Mouse (Mus musculus) left cerebral cortex, postnatal 10 days (tissue): ENCODE measurements around the gene Myo5a. TPM values are rescaled to one million over a fixed set of nuclear protein-coding genes. Genes with fewer than 3 reads are reported as not detected.

Source experiments
- DNase-seq, 2 experiments: peaks; one replicate each; pipeline ENCODE4 v3.0.0; 2021 to 2022; ENCODE audit warnings: low spot score in 2 of 2, mixed read lengths in 1 of 2; ENCODE audit errors: extremely low spot score in 1 of 2
- intact Hi-C: fragments of 180-260 bp; cut with DNase I; formaldehyde crosslinking; loops from one replicate; pipeline ENCODE4 v1.15.1; 2025
- total RNA-seq, 2 experiments: library from RNA; stranded (reverse); gene quantifications; 2 replicates each; pipeline ENCODE4 v1.2.3; 2021

The Myo5a gene
- total RNA-seq, 2 experiments from 2014 or later = 235 to 265 TPM

DNA sequence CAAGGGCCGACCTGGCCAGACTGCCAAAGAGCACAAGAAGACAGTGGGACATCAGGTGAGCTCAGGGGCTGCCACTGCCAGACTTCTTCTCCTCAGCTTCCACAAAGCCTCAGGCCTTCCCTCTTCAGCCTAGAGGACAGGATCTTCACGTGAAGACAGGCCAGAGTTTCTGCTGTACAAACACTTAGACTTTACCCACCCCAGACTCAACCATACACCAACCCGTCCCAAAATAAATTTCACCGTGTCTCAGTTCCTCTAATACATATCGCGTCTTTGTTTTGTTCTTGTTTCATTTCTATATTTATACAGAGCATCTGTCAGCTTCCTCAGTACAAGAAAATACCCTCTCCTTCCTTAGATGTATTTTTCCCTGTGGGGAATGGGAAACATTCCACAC is 89.7 kb downstream of the Myo5a start:
- no peak for DNase-seq
- intact Hi-C loops = no loop called here

DNA sequence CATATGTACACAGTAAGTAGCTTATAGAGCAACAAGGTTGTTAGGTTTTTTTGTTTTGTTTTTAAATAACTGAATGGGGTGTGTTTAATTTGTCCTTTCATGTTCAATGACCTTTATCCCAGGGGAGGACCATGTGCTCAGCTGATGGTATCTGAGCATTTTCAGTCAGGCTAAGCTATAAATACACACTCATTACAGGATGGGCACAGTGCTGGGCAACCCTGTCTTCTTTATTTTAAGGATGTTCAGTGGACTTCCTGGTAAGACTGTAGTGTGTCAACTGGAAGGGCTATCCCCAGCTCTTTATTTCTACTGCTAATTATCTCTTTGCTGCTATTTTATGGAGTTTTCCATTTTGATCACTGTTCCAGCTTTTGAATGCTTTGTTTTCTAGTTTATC is 92.8 kb downstream of the Myo5a start:
- no peak for DNase-seq

DNA sequence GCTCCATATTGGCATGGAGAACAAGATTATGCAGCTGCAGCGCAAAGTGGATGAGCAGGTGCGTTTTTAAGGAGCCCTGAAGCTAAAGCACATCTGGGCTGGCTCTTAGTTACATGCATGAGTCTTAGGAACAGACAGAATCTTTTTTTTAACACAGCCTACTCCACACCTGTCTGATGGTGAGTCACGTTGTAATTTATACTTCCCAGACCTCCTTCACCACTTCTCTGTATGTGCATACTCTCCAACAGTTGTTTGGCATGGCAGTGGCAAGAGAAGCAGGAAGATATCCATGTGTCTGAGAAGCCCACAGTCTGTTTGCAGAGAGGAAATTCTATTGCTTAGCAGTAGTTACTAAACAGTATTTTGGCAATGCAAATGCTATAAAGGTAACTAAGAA is 100.9 kb downstream of the Myo5a start:
- intact Hi-C loops = no loop called here
- no peak for DNase-seq

More for the DNA sequence above, 92.8 kb downstream of the Myo5a start:
- intact Hi-C loops = no loop called here

DNA sequence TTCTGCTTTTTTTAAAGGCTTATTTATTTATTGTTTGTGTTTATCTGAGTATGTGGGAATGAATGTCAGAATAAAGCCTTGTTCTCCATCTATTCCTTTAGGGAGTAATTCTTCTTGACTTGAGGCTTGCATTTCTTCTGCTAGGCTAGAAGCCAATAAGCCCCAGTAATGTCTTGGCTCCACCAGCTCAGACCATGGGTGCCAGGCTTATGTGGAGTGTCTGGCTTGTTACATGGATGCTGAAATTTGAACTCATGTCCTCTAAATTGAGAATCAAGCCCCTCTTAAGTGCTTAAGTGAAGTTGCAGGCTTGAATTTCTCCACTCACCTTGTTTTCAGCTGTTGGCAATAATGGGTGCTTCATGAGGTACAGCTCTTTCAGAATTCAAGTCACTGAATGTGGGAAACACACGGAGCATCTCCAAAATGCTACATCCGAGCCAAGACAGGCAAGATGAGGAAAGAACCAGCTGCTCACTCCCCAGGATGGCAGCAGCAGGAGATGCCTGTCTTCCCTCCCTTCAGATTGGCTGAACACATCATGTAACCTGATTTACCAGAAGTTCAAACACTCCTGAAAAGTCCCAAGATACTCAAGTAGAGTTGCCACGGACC is 116.9 kb downstream of the Myo5a start:
- intact Hi-C loops = no loop called here
- DNase-seq = no peak

DNA sequence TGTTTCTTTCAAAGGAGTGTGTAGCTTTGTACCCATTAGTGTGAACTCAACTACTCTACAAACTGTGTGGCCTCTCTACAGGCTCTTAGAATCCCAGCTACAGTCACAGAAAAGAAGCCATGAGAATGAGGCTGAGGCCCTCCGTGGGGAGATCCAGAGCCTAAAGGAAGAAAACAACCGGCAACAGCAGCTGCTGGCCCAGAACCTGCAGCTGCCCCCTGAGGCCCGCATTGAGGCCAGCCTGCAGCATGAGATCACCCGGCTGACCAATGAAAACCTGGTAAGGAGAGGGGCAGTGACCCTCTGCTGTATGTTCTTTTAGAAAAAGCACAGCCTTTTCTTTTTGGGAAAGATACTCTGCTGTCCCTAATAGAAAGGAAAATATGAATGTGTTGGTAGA is 123.0 kb downstream of the Myo5a start:
- DNase-seq = no peak
- intact Hi-C loops = no loop called here

DNA sequence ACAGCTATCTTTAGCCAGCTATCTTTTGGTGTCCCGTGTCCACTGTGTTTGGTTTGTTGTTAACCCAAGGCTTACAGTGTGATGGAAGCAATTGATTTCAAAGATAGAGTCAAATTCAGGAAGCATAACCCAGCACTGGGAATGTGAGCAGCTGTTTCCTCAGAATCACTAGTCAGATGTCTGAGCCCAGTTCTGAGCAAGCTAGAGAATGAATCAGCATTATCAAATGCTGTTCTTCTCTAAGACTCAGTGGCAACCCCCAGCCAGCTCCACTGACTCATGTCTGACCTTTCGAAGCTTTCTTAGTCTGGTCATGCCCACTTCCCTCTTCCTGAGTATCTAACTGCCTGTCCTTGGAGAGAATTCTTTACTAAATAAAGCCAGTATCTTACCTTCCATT is 125.5 kb downstream of the Myo5a start:
- intact Hi-C loops = loop anchor here (5.0 kb wide), 2 partner anchors 66 to 144 kb away; no protein-coding TSS in a partner anchor
- DNase-seq = no peak

DNA sequence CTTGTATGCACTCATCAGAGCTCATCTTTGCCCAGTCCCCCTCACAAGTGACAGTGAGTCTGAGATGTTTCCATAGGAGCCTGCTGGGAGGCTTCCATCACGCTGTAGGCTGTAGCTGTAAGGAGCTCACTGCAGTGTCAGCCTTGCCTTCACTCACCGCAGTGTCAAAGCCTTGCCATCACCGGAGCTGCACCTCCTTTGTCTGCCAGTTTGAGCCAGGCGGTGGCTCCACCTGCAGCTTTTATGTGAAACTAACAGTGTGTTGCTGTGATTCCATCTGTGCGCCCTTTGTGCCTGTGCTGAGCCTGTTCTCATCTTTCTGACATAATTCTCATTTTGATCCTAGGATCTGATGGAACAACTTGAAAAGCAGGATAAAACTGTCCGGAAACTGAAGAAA is 126.5 kb downstream of the Myo5a start:
- intact Hi-C loops = loop anchor here (5.0 kb wide), 2 partner anchors 65 to 145 kb away; no protein-coding TSS in a partner anchor
- no peak for DNase-seq

DNA sequence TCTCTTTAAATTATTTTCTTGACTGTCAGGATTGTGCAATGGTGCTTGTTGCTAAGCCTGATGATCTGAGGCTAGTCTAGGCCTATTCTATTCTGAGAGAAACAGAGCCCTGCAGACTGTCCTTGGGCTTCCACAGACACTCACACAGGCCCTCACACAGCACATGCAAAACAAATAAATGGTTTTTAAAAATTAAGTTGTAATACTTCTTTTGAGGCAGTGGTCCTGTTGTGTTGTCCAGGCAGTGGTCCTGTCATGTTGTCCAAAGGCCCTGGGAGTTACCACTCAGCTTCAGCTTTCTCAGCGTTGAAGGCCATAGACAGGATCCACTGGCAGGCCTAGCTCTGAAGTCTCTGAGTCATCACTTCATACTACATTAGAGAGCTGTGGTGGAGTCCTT is 130.7 kb downstream of the Myo5a start:
- intact Hi-C loops = no loop called here
- DNase-seq = no peak

DNA sequence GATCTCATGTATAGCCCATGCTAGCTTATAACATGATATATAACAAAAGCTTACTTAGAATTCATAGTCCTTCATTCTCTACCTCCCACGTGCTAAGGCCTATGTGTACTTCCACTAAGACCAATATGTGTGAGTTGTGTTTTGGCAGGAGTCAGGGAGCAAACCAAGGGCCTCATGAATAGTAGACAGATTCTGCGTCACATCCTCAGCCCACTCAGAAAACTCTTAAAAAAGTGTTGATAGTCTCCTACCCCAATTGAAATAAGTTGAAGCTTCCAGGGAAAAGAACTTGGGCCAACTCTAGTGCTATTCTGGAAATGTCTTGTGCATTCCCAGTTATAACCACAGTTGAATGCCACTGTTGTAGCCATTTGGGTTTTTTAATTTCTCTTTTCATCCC is 131.2 kb downstream of the Myo5a start:
- DNase-seq = no peak
- intact Hi-C loops = no loop called here

DNA sequence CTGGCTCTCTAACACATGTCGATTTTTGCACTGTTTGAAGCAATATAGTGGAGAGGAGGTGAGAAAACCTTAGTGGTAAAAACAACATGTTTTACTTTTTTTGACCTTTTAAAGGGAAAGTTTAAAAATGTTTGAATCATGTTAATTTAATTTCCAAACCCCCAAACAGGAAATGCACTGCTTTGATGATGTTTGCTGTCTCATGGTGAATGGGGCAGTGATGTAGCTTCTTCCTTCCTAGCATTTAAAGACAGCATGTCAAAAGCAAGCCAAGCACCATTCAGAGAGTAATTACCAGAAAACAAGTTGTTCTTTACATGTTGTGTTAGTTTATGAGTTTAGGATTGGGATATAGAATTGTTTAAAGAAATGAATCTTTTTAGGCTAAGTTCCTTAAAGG is 138.4 kb downstream of the Myo5a start:
- no peak for DNase-seq
- intact Hi-C loops = no loop called here

DNA sequence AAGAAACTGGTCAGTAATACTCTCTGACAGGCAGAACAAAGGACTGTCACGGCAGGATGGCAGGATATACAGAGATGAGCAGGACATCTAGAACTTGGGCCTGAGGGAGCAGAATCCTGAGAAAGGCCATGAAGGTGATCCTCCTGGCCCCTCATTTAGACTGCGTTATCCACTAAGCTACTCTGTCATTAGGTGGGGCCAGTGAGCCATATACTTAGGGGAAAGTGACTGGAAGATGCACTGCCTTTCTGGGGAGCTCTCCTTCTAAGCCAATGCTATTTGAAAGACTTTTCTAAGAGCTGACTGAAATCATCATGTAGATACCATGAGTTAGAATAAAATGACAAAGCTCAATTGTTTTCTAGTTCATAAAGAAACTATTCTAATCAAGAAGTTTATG is 139.5 kb downstream of the Myo5a start:
- no peak for DNase-seq
- intact Hi-C loops = loop anchor here (5.0 kb wide), 1 partner anchor 42 kb away; no protein-coding TSS in a partner anchor

DNA sequence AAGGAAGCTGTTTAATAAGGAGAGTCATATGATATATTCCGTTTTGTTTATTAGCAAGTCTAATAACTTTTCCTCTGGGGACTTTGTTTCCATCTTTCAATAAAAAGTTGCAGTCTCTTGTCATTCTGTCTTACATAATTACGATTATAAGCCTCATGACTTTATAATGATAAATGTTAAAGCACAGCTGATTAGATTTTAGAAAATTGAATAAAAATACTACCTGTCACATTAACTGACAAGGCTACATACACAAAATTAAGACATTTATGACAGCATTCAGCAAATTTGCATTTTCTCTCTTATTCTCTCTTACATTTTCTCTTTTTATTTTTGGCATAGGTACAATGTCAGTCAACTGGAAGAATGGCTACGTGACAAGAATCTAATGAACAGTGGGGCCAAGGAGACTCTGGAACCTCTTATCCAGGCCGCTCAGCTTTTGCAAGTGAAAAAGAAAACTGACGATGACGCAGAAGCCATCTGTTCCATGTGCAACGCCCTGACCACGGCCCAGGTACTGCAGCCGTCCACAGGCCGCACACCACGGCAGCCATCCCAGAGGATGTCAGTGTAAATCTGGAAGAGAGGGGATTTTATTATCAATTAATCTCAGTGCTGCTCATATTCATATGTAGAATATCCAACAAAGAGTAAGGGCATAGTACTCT is 144.1 kb downstream of the Myo5a start:
- no peak for DNase-seq
- intact Hi-C loops = loop anchor here (5.0 kb wide), 1 partner anchor 37 kb away; no protein-coding TSS in a partner anchor

DNA sequence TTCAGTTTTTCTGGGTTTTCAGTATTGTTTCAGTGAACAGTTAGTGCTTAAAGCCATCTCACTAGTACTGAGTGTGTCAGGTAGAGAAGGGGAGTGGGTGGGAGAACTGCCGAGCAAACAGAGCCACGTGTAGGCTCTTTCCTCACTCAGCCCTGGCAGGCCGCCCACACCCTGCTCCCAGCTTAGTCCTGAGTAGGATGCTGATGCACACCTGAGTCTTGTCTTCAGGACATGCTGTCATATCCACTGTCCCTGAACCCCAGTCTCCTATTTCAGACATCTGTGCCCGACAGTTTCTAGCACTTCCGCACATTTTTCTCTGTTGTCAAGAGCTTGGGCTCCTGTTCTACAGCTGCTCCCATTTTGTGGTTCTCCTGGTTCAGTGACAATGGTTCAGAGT is 149.1 kb downstream of the Myo5a start:
- no peak for DNase-seq

DNA sequence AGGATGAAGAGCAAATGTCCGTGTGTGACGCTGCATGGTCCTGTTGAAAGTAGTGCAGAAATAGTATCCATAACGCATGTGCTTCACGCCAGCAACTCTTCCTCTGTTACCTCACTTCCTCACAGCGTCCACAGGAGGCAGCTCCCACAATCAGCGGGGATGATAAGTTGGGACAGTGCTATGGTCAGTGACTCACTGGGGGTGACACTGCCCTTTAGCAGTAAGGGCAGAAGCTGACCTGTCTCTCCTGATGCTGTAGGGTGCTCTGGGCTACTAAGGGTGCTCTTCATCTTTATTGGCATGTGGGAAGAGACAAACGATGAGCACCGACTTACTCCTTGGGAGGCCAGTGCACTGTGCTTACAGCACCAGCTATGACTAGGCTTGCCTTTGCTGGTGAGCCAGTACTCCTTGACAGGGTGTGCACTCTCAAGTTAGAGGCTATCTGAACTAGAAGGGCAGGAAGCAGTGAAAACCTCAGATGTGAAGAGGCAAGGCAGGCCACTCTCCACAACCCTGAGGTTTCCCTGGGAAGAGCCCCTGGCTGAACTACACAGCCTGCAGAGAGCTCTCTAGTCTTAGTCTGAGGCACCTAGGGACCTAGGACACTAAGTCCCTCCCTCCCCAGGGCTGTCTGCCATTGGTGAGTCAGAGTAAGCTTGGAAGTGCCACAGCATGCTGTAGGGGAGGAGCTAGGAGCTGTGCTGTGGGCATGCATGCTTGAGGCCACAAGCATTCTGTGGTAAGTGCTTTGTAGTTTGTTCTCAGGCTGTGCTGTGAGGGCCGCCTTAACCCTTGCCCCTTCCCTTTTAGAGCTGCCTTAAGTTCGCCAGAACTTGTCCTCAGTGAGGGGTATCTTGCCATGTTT is 150.8 kb downstream of the Myo5a start:
- intact Hi-C loops = no loop called here
- DNase-seq = no peak

More for the DNA sequence above, 149.1 kb downstream of the Myo5a start:
- intact Hi-C loops = no loop called here

DNA sequence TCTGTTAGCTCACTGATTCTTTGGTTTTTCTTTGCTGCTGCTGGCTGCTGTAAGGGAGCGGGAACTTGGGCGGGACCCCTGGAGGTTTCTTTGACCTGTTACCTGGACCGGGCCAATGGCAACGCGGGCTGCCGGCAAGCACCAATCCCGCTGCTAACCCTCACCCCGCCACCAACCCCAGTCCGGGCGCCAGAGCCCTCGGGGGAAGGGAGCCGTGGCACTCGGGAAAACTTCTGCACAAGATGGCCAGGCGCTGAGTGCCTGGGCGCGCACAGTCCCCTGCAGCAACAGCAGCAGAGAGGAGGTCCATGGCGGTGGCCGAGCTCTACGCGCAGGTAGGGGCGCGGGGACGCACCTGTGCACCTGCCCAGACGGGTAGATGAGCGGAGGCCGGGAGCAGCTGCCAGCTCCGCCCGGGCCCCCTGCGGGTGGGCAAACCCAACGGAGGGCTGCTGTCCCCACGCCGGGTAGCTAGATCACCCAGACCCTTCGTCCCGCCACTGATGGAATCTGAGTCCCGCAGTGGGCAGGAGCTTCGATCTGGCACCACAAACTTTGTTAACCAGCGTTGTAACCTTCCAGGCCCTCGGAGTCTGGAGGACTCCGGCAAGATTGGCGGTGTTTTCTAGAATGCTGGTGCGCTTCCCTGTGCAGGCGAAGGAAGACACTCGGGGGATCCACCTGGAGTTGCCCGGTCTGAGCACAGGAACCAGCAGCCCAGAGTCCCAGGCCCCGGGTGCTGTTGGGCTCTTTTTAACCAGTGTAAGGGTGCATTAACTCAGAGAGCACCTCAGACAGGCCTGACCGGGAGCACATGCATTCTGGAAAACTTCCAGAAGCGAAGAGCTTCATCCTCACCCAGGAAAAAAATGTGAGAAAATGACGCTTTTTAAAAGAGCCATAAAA is 161.3 kb downstream of the Myo5a start, which contains the start of gene Myo5c:
Gene Myo5c (plus strand): TSS at position 180 of the 906 bp plus-strand sequence.
- intact Hi-C loops = no loop called here
- DNase-seq = no peak

DNA sequence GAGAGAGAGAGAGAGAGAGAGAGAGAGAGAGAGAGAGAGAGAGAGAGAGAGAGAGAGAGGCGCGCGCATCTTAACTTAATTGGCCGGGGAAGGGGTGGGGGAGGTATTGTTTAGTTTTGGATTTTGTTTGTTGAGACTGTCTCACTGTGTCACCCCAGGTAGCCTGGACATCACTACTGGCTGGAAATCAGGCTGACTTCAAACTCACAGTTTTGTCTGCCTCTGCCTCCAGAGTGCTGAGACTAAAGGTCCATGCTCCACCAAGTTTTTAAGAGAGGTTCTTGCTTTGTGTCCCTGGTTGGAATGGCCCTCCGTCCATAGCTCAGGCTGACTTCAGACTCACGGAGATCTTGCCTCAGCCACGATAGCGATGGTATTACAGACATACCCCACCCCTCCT is 162.0 kb downstream of the Myo5a start:
- DNase-seq = no peak
- intact Hi-C loops = no loop called here

DNA sequence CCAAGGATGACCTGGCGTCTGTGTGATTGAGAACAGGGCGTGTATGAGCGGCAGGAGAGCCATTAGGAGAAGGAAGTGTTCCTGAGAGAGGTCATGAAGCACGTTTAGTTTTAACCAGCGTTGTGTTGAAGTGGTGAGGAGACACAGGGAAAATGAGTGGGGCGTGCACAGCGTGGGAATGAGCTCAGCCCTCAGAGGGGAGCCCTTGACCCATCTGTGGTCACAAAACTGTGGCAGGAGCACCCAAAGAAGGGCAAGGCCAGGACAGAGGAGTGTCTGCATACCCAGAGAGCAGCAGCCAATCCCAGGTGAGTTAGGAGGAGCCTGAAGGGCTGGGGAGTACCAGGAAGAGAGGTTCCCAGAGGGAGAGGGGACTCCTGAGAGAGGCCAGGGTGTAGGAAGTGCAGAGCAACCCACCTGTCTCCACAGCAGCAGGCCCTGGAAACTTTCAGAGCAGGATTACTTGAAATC is 163.5 kb downstream of the Myo5a start:
- DNase-seq = no peak
- intact Hi-C loops = no loop called here

DNA sequence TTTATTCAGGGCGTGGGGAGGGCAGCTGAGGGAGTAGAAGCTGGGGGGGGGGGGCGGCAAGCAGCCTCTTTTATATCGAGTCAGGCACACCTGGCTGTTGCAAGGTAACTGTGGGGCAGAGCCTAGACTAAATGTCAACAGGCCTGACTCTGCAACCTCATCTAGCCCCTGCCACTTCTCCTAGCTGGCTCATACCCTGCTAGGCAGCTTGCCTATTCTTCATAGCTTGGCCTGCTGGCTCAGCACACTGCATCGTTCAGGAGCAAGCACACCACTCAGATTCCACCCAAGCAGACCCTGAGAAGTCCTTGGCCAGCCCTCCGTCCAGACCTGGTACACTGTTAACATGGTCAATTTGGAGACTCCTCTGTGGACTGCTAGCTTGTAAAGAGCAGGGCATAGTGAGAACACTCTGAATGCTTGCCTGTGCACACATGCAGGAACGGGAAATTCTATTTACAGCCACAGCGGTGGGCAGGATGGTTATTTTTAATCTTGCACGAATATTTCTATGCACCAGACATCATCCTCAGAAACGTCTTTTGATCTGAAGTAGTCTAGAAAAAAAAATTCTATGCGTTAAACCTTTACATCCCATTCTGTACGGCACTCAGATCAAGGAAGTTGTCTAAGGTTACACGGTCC is 164.3 kb downstream of the Myo5a start:
- DNase-seq = peak in 1 of 2 experiments; percentile 18
- intact Hi-C loops = no loop called here
